Mouse (Mus musculus): Measurements from ENCODE around the gene Sav1. TPM values are rescaled to one million over a fixed set of nuclear protein-coding genes. Genes with fewer than 3 reads are reported as not detected.

Sav1 gene
- total and polyA plus RNA-seq, 2 experiments from 2014 or later = 2.5 to 15.6 TPM

DNA sequence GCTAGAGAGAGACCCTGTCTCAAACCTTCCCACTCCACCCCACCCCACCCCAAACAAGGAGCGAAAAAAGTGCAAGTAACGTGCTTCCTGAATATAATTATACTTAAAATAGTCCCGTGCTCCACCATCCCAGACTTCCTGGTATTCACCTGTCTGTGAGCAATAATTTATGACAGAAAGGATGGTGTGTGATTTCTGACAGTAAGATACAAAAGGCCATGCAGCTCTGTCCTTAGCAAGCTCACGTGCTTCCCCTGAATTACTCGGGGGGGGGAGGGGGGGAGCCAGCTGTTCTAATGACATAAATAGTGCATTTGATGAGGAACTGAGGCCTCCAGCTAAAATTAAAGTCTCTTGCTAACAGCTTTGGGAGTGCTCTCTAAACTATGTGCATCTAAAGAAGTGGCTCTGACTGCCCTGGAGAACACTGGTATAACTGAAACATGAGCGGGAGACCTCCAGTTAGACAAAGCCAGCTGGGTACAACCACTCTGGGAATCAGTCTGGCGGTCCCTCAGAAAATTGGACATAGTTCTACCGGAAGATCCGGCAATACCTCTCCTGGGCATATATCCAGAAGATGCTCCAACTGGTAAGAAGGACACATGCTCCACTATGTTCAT lies 9.3 kb downstream of the Sav1 start:
- no peaks in the 10 kb centered on the region for H3K9me3 ChIP-seq (ENCODE audit: low read length)
- no peaks in the 10 kb centered on the region for H3K27me3 ChIP-seq (ENCODE audit: insufficient read depth, low read length)
- TF ChIP-seq CTCF (IDR thresholded peaks at IDR 0.05; ENCODE audit: low read depth) = no peak
- H3K27ac ChIP-seq = no peak overlapping the region
- no peak for ATAC-seq
- H3K36me3 ChIP-seq (ENCODE audit: insufficient read depth, low read length) = 0 out of 2 replicates have a peak, but pooled peaks cover 9% of the 10 kb centered on the region
- H3K9ac ChIP-seq (replicated peaks; ENCODE audit: low read length) = no peak overlapping the region
- no peak overlapping the region for H3K4me2 ChIP-seq (ENCODE audit: low read depth, low read length)
- no peaks in the 10 kb centered on the region for H3K4me1 ChIP-seq (ENCODE audit: insufficient read depth, low read length)
- H3K4me3 ChIP-seq (ENCODE audit: low read length) = no peak overlapping the region
- DNase-seq (ENCODE audit: low spot score) = no peak
- WGBS = 51% methylated on average over 9 of the region's 9 CpGs

DNA sequence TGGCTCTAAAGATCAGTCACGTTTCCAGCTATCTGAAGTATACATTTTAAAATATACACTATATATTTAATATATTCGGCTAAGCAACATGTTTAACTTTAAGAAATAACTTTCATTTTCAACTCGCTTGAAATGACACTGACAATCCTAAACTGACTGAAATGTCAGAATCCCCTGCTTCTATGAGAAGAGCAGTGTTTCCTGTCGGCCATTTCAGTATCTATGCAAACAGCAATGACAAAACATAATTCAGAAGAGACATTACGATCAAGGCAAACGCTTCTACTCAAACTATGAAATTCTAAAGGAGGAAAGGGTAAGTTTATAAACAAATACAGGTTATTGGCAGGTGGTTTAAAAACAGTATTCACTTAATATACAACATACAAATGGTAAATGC lies 10.1 kb downstream of the Sav1 start:
- DNase-seq (ENCODE audit: low spot score) (no peak), ATAC-seq (no peak)
- Histone ChIP-seq H3K27me3 (ENCODE audit: insufficient read depth, low read length) (no peaks in the 10 kb centered on the region), H3K9me3 (ENCODE audit: low read length) (no peaks in the 10 kb centered on the region), H3K27ac (no peak overlapping the region), H3K4me1 (ENCODE audit: insufficient read depth, low read length) (no peaks in the 10 kb centered on the region), H3K4me2 (ENCODE audit: low read depth, low read length) (no peak overlapping the region), H3K4me3 (ENCODE audit: low read length) (no peak overlapping the region), H3K9ac (replicated peaks; ENCODE audit: low read length) (no peak overlapping the region), H3K36me3 (ENCODE audit: insufficient read depth, low read length) (0 out of 2 replicates have a peak, but pooled peaks cover 1% of the 10 kb centered on the region)
- TF ChIP-seq CTCF (IDR thresholded peaks at IDR 0.05; ENCODE audit: low read depth) = no peak
- 86% methylated on average over 6 of the region's 6 CpGs for WGBS

DNA sequence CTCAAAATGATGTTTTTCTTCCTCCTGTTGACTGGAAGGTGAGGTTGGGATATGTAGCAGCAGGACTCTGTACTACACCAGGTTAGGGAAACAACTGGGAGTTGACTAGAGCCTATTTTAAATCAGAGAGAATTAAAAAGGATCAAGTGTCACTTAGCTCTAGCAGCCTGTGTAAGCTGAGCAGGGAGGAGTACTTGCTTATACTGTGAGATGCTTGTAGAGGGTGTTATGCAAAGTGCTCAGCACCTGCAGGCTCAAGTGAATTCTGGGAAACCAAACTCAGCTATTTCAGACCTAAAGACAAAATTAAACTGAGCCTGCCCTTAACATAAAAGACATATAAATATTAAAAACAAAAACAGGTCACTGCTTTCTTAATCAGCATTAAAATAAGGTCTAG lies 13.1 kb downstream of the Sav1 start:
- no peaks in the 10 kb centered on the region for H3K4me1 ChIP-seq (ENCODE audit: insufficient read depth, low read length)
- 0 out of 2 replicates have a peak, but pooled peaks cover 5% of the 10 kb centered on the region for H3K36me3 ChIP-seq (ENCODE audit: insufficient read depth, low read length)
- DNase-seq (ENCODE audit: low spot score) (no peak), ATAC-seq (no peak)
- no peak overlapping the region for H3K9ac ChIP-seq (replicated peaks; ENCODE audit: low read length)
- TF ChIP-seq CTCF (IDR thresholded peaks at IDR 0.05; ENCODE audit: low read depth) = no peak
- H3K27ac ChIP-seq = no peak overlapping the region
- H3K4me2 ChIP-seq (ENCODE audit: low read depth, low read length) = no peak overlapping the region
- H3K4me3 ChIP-seq (ENCODE audit: low read length) = no peak overlapping the region
- no peaks in the 10 kb centered on the region for H3K9me3 ChIP-seq (ENCODE audit: low read length)
- H3K27me3 ChIP-seq (ENCODE audit: insufficient read depth, low read length) = no peaks in the 10 kb centered on the region

DNA sequence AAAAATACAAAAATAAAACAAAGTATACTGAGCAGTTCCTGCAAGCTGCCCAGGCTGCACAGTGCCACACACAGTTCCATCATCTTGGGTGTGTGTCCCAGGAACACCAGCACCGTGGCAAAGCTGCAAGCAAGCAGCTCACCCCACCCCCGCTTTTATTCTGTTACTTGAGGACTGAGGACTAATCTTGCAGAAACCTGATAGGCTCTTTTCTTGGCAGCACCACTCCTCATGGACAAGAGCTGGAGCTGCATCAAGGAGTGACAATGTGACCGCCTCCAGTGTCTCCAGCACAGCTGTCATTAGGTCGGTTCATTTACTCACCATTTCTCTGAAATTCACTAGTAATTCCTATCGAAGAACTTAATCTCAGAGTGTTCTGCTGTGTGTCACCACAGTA lies 18.6 kb downstream of the Sav1 start:
- DNase-seq (ENCODE audit: low spot score) (peak; percentile 42), ATAC-seq (peak; percentile 69)
- Histone ChIP-seq H3K4me2 (ENCODE audit: low read depth, low read length) (no peak overlapping the region), H3K4me3 (ENCODE audit: low read length) (no peak overlapping the region), H3K27ac (no peak overlapping the region), H3K36me3 (ENCODE audit: insufficient read depth, low read length) (peaks cover 19% of the 10 kb centered on the region), H3K9me3 (ENCODE audit: low read length) (no peaks in the 10 kb centered on the region), H3K9ac (replicated peaks; ENCODE audit: low read length) (no peak overlapping the region), H3K4me1 (ENCODE audit: insufficient read depth, low read length) (no peaks in the 10 kb centered on the region), H3K27me3 (ENCODE audit: insufficient read depth, low read length) (no peaks in the 10 kb centered on the region)
- TF ChIP-seq CTCF (IDR thresholded peaks at IDR 0.05; ENCODE audit: low read depth) = no peak
- WGBS = 60% methylated on average over 5 of the region's 5 CpGs

DNA sequence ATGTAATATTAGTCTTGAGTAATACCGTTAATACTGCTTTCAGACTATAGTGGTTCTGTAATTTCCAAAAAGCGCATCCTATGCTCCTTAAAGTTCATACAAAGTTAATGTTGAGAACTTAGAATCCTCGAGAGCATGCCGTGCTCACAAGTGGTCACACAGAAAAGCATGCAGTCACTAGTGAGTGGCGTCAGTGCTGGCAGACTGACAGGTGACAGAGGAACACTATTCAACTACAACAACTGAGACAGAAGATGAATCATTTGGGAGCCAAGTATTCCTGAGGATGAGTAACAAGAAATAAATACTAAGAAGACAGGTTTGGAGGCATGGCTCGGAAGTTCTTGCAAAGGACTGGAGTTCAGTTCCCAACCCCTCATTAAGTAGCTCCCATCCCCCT lies 19.7 kb downstream of the Sav1 start:
- Histone ChIP-seq H3K9ac (replicated peaks; ENCODE audit: low read length) (no peak overlapping the region), H3K36me3 (ENCODE audit: insufficient read depth, low read length) (peaks cover 27% of the 10 kb centered on the region), H3K4me2 (ENCODE audit: low read depth, low read length) (no peak overlapping the region), H3K4me1 (ENCODE audit: insufficient read depth, low read length) (no peaks in the 10 kb centered on the region), H3K27ac (no peak overlapping the region), H3K27me3 (ENCODE audit: insufficient read depth, low read length) (no peaks in the 10 kb centered on the region), H3K9me3 (ENCODE audit: low read length) (no peaks in the 10 kb centered on the region), H3K4me3 (ENCODE audit: low read length) (no peak overlapping the region)
- DNase-seq (ENCODE audit: low spot score) (no peak), ATAC-seq (no peak)
- no peak for TF ChIP-seq CTCF (IDR thresholded peaks at IDR 0.05; ENCODE audit: low read depth)
- 87% methylated on average over 6 of the region's 6 CpGs for WGBS

GRCm38 (mm10) chr12:69966071-69966470 lies 20.7 kb downstream of the Sav1 start:
- H3K36me3 ChIP-seq (ENCODE audit: insufficient read depth, low read length) = peaks cover 32% of the 10 kb centered on the region

DNA sequence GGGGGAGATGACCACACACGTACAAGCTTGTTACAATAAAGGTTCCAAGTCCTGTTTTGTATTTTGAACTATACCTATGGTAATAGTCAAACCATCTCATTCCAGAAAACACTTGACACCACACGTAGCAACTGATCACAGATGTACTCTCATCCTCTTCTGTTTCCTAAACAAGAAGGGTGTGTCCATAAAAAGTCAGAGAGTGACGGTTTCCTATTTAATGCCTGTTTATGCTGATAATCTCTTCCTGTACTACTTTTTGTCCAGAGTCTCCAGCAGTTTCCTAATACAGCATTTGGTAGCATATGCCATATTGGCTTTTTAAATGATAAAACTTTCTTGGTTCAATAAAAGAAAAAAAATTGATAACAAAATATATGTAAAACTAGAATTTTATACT lies 21.2 kb downstream of the Sav1 start:
- H3K4me2 ChIP-seq (ENCODE audit: low read depth, low read length) = no peak overlapping the region
- no peak overlapping the region for H3K4me3 ChIP-seq (ENCODE audit: low read length)
- no peaks in the 10 kb centered on the region for H3K4me1 ChIP-seq (ENCODE audit: insufficient read depth, low read length)
- no peaks in the 10 kb centered on the region for H3K9me3 ChIP-seq (ENCODE audit: low read length)
- no peaks in the 10 kb centered on the region for H3K27me3 ChIP-seq (ENCODE audit: insufficient read depth, low read length)
- DNase-seq (ENCODE audit: low spot score) (no peak), ATAC-seq (no peak)
- H3K9ac ChIP-seq (replicated peaks; ENCODE audit: low read length) = no peak overlapping the region
- peaks cover 33% of the 10 kb centered on the region for H3K36me3 ChIP-seq (ENCODE audit: insufficient read depth, low read length)
- no peak overlapping the region for H3K27ac ChIP-seq
- 88% methylated on average over 3 of the region's 3 CpGs for WGBS
- no peak for TF ChIP-seq CTCF (IDR thresholded peaks at IDR 0.05; ENCODE audit: low read depth)

More at GRCm38 (mm10) chr12:69966071-69966470, 20.7 kb downstream of the Sav1 start:
- Histone ChIP-seq H3K9me3 (ENCODE audit: low read length) (no peaks in the 10 kb centered on the region), H3K4me1 (ENCODE audit: insufficient read depth, low read length) (no peaks in the 10 kb centered on the region), H3K27ac (no peak overlapping the region), H3K9ac (replicated peaks; ENCODE audit: low read length) (no peak overlapping the region), H3K27me3 (ENCODE audit: insufficient read depth, low read length) (no peaks in the 10 kb centered on the region), H3K4me2 (ENCODE audit: low read depth, low read length) (no peak overlapping the region), H3K4me3 (ENCODE audit: low read length) (no peak overlapping the region)
- WGBS = 79% methylated on average over 5 of the region's 5 CpGs
- no peak for DNase-seq (ENCODE audit: low spot score)
- no peak for TF ChIP-seq CTCF (IDR thresholded peaks at IDR 0.05; ENCODE audit: low read depth)
- ATAC-seq = no peak
